Mouse (Mus musculus) kidney, embryonic 14.5 days (tissue): Measurements from ENCODE around the gene Fam83g. TPM values are rescaled to one million over a fixed set of nuclear protein-coding genes. Genes with fewer than 3 reads are reported as not detected.

ENCODE experiments used
- ATAC-seq: fragments of 200-750 bp; cut with Nextera tagmentation; 2 replicates; pipeline ENCODE4 v1.8.0; 2017; ENCODE audit warnings: moderate number of reproducible peaks, mild to moderate bottlenecking, moderate TSS enrichment, moderate library complexity; ENCODE audit not compliant: low FRiP score, low TSS enrichment
- H3K27ac ChIP-seq: fragments of 300-500 bp; sonication (generic); 2 replicates; pipeline ENCODE4 v1.5.1; 2014; ENCODE audit warnings: low read depth, mild to moderate bottlenecking, low read length, moderate library complexity, mixed read lengths
- H3K27me3 ChIP-seq: fragments of 300-500 bp; sonication (generic); 2 replicates; pipeline ENCODE4 v1.6.1; 2014; ENCODE audit warnings: mild to moderate bottlenecking, low read length; ENCODE audit not compliant: control insufficient read depth, insufficient read depth
- H3K36me3 ChIP-seq: fragments of 300-500 bp; sonication (generic); 2 replicates; pipeline ENCODE4 v1.6.1; 2014; ENCODE audit warnings: low read length, mixed read lengths; ENCODE audit not compliant: control insufficient read depth, insufficient read depth
- H3K4me1 ChIP-seq: fragments of 300-500 bp; sonication (generic); 2 replicates; pipeline ENCODE4 v1.6.1; 2014; ENCODE audit warnings: low read length, mixed read lengths; ENCODE audit not compliant: control insufficient read depth, insufficient read depth
- H3K4me2 ChIP-seq: fragments of 300-500 bp; sonication (generic); replicated peaks from 2 replicates; pipeline ENCODE4 v1.6.1; 2014; ENCODE audit warnings: low read depth, mild to moderate bottlenecking, low read length
- H3K4me3 ChIP-seq: fragments of 300-500 bp; sonication (generic); 2 replicates; pipeline ENCODE4 v1.5.1; 2014; ENCODE audit warnings: mild to moderate bottlenecking, low read length
- H3K9ac ChIP-seq: fragments of 300-500 bp; sonication (generic); 2 replicates; pipeline ENCODE4 v1.6.1; 2014; ENCODE audit warnings: low read depth, mild to moderate bottlenecking, low read length, moderate library complexity
- H3K9me3 ChIP-seq: fragments of 300-500 bp; sonication (generic); 2 replicates; pipeline ENCODE4 v1.6.1; 2016; ENCODE audit warnings: low read length; ENCODE audit not compliant: control insufficient read depth
- WGBS: fragments of 180-500 bp; shearing (Covaris S2); extraction: QIAGEN DNeasy Blood & Tissue Kit; methylation state at CpG from one replicate; pipeline ENCODE4 v1.1.7; 2014; 5-methylcytosine and 5-hydroxymethylcytosine counted together
- polyA plus RNA-seq: library from polyadenylated mRNA; unstranded; fragments of >200 nt; fragmentation: Nextera tagmentation; extraction: Ambion mirVana; gene quantifications from 2 replicates; pipeline ENCODE4 v1.2.1, GENCODE M21; 2014

Fam83g gene
- polyA plus RNA-seq, 1 experiment from 2014 or later, result 1.9 TPM

DNA sequence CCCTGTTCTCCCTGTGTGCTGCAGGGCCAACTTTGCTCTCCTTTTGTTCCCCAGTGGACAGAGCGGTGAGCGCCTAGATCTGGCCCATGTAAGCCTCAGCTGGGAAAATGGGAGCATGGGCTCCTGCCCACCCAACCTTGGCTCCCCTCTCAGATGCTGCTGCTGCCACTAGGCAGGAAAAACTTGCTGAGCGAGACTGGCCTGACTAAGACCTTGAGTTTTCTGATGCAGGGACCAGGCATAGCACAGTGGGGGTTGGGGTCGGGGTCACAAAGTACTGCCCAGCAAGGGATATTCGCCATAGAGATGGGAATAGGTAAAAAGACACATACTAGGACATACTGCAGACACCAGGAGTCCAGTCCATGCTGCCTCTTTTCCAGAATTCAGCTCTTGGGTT, 16.6 kb upstream of the Fam83g start:
- Histone ChIP-seq H3K9ac (no peak overlapping the region), H3K9me3 (no peaks in the 10 kb centered on the region), H3K4me2 (no peak overlapping the region), H3K4me3 (no peak overlapping the region), H3K4me1 (no peaks in the 10 kb centered on the region), H3K27ac (no peak overlapping the region), H3K36me3 (no peaks in the 10 kb centered on the region), H3K27me3 (no peaks in the 10 kb centered on the region)
- no peak for ATAC-seq
- 87% methylated on average over 5 of the region's 5 CpGs for WGBS

DNA sequence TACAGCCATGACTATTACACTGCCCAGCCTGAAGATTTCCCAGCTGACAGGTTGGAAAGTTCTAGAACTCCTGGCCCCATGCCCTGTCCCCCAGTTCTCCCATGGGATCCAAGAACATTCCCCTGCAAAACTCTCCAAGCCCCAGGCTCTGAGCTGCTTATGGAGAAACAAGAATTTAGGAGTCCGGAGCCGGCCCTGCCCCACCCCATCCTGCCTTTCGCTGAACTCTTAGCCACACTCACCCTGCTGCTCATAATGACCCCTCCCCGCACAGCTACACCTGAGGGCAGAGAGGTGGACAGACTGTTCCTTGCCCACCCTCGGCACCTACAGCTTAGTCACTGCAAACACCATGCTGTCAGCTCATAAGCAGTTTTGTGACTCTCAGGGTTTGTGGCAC, 16.1 kb upstream of the Fam83g start:
- no peak for ATAC-seq
- Histone ChIP-seq H3K9ac (no peak overlapping the region), H3K4me1 (no peaks in the 10 kb centered on the region)

DNA sequence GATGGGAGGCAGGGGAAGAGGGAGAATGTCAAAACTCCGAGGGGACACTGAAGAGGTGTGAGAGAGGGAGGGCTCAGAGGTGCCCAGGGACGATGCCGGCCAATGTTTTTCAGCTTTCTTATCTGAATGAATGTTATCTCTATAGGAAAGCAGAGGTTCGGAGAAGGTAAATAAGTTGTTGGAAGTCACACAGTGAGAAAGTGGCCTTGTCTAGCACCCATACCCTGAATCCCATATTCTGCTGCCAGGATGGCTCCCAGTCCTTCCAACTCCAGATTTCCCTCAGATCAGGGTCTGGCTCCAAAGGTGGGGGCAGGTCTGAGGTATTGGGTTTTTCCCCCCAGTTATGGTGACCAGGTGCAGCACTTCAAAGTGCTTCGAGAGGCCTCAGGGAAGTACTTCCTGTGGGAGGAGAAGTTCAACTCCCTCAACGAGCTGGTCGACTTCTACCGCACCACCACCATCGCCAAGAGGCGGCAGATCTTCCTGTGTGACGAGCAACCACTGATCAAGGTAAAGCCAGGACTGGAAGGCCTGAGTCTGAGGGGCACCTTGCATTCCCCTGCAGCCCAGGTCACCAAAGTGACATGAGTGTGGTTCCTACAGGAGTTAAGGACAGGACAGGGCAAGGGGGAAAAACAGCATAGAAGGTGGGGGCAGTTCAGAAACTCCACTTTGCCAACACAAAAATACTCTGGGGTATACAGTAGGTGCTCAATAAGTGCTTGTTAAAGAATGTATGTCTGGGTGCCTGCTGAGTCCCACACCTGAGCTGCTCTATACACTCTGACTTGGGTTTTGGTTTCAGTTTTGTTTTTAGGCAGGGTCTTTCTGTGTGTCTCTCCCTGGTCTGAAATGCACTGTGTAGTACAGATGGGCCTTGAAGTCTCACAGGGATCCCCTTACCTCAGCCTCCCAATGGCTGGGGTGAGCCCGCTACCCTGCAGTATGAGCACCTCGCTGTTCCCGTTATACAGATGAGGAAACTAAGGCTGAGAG, 14.1 kb upstream of the Fam83g start:
- Histone ChIP-seq H3K27me3 (no peaks in the 10 kb centered on the region), H3K4me2 (no peak overlapping the region), H3K4me1 (no peaks in the 10 kb centered on the region), H3K27ac (no peak overlapping the region), H3K4me3 (no peak overlapping the region), H3K9ac (no peak overlapping the region), H3K36me3 (no peaks in the 10 kb centered on the region), H3K9me3 (no peaks in the 10 kb centered on the region)
- ATAC-seq, result no peak
- 58% methylated on average over 14 of the region's 14 CpGs for WGBS

More for the DNA sequence above, 16.1 kb upstream of the Fam83g start:
- H3K9me3 ChIP-seq, result no peaks in the 10 kb centered on the region
- no peak overlapping the region for H3K4me2 ChIP-seq
- no peak overlapping the region for H3K4me3 ChIP-seq
- no peak overlapping the region for H3K27ac ChIP-seq
- no peaks in the 10 kb centered on the region for H3K36me3 ChIP-seq
- no peaks in the 10 kb centered on the region for H3K27me3 ChIP-seq
- 71% methylated on average over 5 of the region's 5 CpGs for WGBS

DNA sequence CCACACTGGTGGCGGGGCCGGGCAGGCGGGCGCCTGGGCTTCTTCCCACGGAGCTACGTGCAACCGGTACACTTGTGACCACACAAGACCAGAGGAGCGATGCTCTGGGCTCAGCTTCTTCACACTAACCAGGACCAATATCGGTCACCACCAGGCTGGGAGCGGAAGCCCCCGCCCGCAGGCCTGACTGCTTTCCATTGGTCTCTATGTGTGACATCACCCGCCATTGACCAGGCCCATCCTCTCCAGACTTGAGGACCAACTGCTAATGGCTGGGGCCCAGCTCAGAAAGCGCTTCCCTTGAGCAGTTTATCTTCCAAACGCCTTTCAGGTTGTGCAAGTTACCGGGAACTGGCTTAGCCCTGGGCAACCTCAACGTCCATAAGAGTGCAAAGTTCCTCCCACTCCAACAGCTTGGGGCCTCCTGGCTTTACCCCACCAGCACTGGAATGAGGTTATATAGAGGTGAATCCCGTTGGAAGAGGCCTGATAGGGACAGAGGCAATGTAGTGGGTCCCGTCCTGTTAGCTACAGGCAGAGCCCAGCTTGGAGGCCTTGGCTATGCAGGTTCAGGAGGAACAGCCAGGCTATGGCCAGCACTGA, 12.0 kb upstream of the Fam83g start:
- 60% methylated on average over 19 of the region's 19 CpGs for WGBS
- H3K27ac ChIP-seq, result no peak overlapping the region
- H3K4me3 ChIP-seq, result no peak overlapping the region
- H3K9me3 ChIP-seq, result no peaks in the 10 kb centered on the region
- H3K4me1 ChIP-seq, result peaks cover 9% of the 10 kb centered on the region; the same call in 1 of the 2 replicates
- H3K9ac ChIP-seq, result no peak overlapping the region
- no peak for ATAC-seq
- H3K36me3 ChIP-seq, result no peaks in the 10 kb centered on the region
- no peaks in the 10 kb centered on the region for H3K27me3 ChIP-seq
- no peak overlapping the region for H3K4me2 ChIP-seq

DNA sequence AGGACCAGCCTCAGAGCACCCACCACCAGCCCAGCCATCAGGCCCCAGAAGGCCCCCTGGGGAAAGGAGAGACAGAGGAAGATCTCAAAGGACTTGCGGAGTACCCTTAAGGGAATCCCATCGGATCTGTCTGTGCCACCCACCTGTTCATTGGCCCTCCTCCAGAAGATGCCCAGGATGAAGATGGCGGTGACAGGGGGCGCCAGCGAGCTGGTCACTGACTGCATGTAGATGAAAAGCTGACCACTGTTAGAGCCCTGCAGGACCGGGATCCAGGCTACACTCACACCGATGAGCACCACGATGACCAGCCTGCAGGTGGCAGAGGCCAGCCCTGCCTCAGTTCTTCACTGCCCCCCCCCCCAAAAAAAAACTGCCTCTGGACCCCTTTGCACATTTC, 10.2 kb upstream of the Fam83g start:
- Histone ChIP-seq H3K36me3 (no peaks in the 10 kb centered on the region), H3K27ac (no peak overlapping the region), H3K4me1 (peaks cover 9% of the 10 kb centered on the region; the same call in 1 of the 2 replicates), H3K4me3 (no peak overlapping the region), H3K9ac (no peak overlapping the region), H3K4me2 (no peak overlapping the region), H3K9me3 (no peaks in the 10 kb centered on the region), H3K27me3 (no peaks in the 10 kb centered on the region)
- no peak for ATAC-seq
- WGBS, result 30% methylated on average over 8 of the region's 8 CpGs

DNA sequence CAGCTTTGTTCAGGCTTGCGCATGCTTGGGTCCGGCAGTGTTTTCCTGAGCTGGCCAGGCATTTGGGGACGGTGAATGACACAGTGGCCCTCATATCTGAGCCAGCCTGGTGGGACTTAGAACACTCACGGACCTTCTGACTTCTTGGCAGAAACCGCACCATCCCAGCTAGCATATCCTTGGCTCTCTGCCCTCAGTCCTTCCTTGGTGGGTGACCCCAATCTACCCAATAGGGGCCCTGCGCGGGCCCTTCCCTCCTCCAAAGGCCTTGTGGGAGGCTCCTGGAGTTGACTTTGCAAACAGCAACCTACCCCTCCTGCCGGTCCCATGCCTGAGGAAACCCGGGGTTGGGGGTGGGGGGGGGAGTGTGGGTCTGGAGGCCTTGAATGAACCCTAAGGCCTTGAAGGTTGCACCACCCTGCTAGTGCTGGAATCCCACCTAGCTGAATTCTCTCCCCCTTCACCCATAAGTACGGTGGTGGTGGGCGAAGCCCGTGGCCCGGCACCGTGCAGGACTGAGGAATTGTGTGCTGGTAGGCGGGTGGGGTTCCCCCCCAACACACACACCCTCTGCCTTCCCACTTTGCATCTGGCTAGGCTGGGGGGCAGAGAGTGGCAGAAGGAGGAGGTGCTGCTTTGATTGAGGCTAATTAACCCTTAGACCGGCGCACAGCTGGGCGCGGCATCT, 9.6 kb upstream of the Fam83g start:
- Histone ChIP-seq H3K36me3 (no peaks in the 10 kb centered on the region), H3K9ac (no peak overlapping the region), H3K9me3 (no peaks in the 10 kb centered on the region), H3K4me3 (no peak overlapping the region), H3K27me3 (no peaks in the 10 kb centered on the region), H3K27ac (no peak overlapping the region), H3K4me2 (no peak overlapping the region), H3K4me1 (peaks cover 9% of the 10 kb centered on the region; the same call in 1 of the 2 replicates)
- ATAC-seq, result peak; percentile 58; the same call in 1 of the 2 replicates
- WGBS, result 21% methylated on average over 19 of the region's 19 CpGs

DNA sequence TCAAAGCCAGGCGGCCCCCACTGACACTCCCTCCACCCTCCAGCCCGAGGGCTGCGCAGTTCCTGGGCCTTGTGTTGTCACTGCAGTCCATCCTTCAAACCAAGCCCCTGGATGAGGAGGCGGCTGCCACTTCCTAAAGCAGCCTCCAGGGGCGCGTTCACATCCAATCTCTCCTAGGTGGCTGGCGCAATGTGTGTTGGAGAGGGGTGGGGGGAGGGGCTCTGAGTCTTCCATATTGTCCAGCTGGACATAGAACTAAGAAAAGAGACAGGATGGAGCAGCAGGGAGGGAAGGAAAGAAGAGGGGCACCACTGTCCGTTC, 9.1 kb upstream of the Fam83g start:
- Histone ChIP-seq H3K27me3 (no peaks in the 10 kb centered on the region), H3K9ac (no peak overlapping the region), H3K9me3 (no peaks in the 10 kb centered on the region), H3K4me2 (no peak overlapping the region), H3K4me3 (no peak overlapping the region), H3K4me1 (peaks cover 9% of the 10 kb centered on the region; the same call in 1 of the 2 replicates), H3K27ac (no peak overlapping the region), H3K36me3 (no peaks in the 10 kb centered on the region)
- ATAC-seq, result peak; percentile 74
- WGBS, result 2% methylated on average over 8 of the region's 8 CpGs

DNA sequence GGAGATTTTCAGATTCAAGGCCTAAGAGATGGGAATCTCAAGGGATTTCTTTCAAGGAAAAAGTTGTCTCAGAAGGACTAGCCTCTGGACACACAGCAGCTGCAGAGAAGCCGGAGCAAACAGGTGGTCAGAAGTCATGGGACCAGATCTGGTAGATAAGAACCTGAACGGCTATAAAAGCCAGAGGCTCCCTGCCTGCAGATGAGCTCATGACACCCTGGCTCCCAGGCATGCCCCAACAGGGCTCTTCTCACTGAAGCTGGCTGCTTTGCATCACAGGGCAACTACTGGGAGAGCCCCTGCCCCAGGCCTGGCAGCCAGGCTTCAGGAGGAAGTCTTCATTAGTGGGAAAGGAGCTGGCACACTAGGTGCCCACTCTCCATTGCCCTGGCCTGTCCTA, 8.6 kb upstream of the Fam83g start:
- no peak overlapping the region for H3K27ac ChIP-seq
- no peaks in the 10 kb centered on the region for H3K9me3 ChIP-seq
- H3K9ac ChIP-seq, result no peak overlapping the region
- no peak overlapping the region for H3K4me2 ChIP-seq
- no peaks in the 10 kb centered on the region for H3K36me3 ChIP-seq
- WGBS, result 21% methylated on average over 2 of the region's 2 CpGs
- no peak overlapping the region for H3K4me3 ChIP-seq
- ATAC-seq, result no peak
- peaks cover 9% of the 10 kb centered on the region; the same call in 1 of the 2 replicates for H3K4me1 ChIP-seq
- no peaks in the 10 kb centered on the region for H3K27me3 ChIP-seq
